Mouse (Mus musculus) midbrain, embryonic 10.5 days (tissue): ENCODE data around the gene Slc9a9. TPM values are rescaled to one million over a fixed set of nuclear protein-coding genes. Genes with fewer than 3 reads are reported as not detected.

Source experiments
- DNase-seq: peaks from one replicate; pipeline ENCODE4 v3.0.0-alpha.2; 2017; ENCODE audit warnings: low spot score
- H3K27ac ChIP-seq: fragments of 300-500 bp; sonication (generic); replicated peaks from 2 replicates; pipeline ENCODE4 v1.5.1; 2016; ENCODE audit warnings: mild to moderate bottlenecking
- H3K27me3 ChIP-seq: fragments of 300-500 bp; sonication (generic); 2 replicates; pipeline ENCODE4 v1.6.1; 2016; ENCODE audit warnings: low read depth, mild to moderate bottlenecking; ENCODE audit not compliant: poor library complexity, severe bottlenecking
- H3K36me3 ChIP-seq: fragments of 300-500 bp; sonication (generic); 2 replicates; pipeline ENCODE4 v1.6.1; 2016; ENCODE audit warnings: mild to moderate bottlenecking, moderate library complexity
- H3K4me1 ChIP-seq: fragments of 300-500 bp; sonication (generic); 2 replicates; pipeline ENCODE4 v1.6.1; 2016
- H3K4me3 ChIP-seq: fragments of 300-500 bp; sonication (generic); 2 replicates; pipeline ENCODE4 v1.5.1; 2016; ENCODE audit warnings: mild to moderate bottlenecking, moderate library complexity
- H3K9me3 ChIP-seq: fragments of 300-500 bp; sonication (generic); replicated peaks from 2 replicates; pipeline ENCODE4 v1.6.1; 2016; ENCODE audit warnings: mild to moderate bottlenecking
- WGBS: fragments of 180-500 bp; shearing (Covaris S2); methylation state at CpG from one replicate; pipeline ENCODE4 v1.1.7; 2016; 5-methylcytosine and 5-hydroxymethylcytosine counted together
- polyA plus RNA-seq: library from polyadenylated mRNA; unstranded; fragments of >200 nt; fragmentation: Nextera tagmentation; extraction: Ambion mirVana; gene quantifications from 2 replicates; pipeline ENCODE4 v1.2.1, GENCODE M21; 2016

The Slc9a9 gene
- polyA plus RNA-seq, 1 experiment from 2014 or later = 1.9 TPM

DNA sequence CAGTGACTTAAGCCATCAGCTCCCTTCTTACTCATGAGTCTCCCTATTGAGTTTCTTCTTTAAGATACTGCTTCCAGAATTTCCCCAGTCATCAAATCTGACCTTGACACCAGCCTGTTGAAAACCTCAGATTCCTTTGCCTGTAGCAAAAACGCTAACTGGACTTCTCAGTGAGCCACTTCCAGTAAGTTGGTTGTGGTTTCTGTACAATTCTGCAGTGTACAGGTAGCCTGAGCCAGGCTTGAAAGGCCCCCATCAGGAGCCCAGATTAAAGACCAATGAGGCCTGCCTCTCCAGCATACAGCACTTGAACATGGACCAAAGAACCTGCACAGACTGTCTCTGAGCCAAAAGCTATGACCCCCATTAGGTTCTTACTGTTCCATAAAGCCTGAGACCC, 498.1 kb downstream of the Slc9a9 start:
- H3K4me3 ChIP-seq = no peak overlapping the region
- H3K27ac ChIP-seq = no peak overlapping the region
- DNase-seq = no peak
- no peaks in the 10 kb centered on the region for H3K36me3 ChIP-seq
- H3K9me3 ChIP-seq = no peaks in the 10 kb centered on the region
- WGBS = 86% methylated on average over 1 of the region's 1 CpGs
- H3K4me1 ChIP-seq = no peaks in the 10 kb centered on the region
- H3K27me3 ChIP-seq = no peaks in the 10 kb centered on the region

DNA sequence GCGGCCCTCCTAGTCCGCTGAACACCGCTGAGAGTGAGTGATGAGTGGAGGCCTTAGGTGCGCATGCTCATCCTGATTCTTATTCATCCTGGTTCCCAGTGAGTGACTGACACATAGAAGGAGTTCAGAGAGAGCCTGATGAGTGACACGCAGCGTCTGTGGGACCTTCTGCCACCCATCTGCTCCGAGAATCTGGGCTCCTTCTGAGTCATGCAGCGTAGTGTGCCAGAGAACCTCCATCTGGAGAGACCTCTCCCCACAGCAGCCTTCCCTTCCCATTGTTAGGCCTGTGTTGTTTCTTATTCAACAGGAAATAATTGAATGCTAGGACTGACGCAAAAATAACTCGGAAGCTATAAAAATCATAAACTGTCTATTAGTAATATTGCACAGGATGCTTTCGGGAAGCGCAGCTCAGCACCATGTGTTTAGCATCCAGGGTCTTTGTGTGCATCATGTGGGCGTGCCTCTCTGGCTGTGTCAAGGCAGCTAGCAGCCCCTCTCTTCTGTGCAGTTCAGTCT, 498.8 kb downstream of the Slc9a9 start:
- H3K27ac ChIP-seq = no peak overlapping the region
- H3K36me3 ChIP-seq = no peaks in the 10 kb centered on the region
- no peaks in the 10 kb centered on the region for H3K27me3 ChIP-seq
- H3K9me3 ChIP-seq = no peaks in the 10 kb centered on the region
- DNase-seq = no peak
- no peaks in the 10 kb centered on the region for H3K4me1 ChIP-seq
- 91% methylated on average over 13 of the region's 13 CpGs for WGBS
- H3K4me3 ChIP-seq = no peak overlapping the region

DNA sequence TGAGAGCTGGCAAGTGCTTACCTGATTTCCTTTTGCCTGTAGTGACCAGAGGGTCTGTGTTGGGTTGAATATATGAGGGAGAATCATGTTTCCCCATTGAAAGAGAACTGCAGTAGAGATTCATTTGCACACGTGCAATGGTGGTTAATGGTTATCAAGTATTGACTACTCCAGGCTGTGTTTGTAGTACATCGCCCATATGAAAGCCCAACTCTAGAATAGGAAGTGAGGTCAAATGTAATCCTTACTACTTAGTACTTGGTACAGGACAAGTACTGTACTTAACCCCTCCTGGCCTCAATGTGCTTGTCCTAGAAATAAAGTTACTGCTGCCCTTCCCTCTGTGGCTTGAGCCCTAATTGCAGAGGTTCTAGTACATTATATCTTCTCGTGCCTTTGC, 508.5 kb downstream of the Slc9a9 start:
- Histone ChIP-seq H3K36me3 (no peaks in the 10 kb centered on the region), H3K4me3 (no peak overlapping the region), H3K9me3 (no peaks in the 10 kb centered on the region), H3K4me1 (peaks cover 12% of the 10 kb centered on the region; the same call in 1 of the 2 replicates), H3K27ac (no peak overlapping the region), H3K27me3 (no peaks in the 10 kb centered on the region)
- DNase-seq = no peak
- whole genome bisulfite sequencing = 93% methylated on average over 3 of the region's 3 CpGs

DNA sequence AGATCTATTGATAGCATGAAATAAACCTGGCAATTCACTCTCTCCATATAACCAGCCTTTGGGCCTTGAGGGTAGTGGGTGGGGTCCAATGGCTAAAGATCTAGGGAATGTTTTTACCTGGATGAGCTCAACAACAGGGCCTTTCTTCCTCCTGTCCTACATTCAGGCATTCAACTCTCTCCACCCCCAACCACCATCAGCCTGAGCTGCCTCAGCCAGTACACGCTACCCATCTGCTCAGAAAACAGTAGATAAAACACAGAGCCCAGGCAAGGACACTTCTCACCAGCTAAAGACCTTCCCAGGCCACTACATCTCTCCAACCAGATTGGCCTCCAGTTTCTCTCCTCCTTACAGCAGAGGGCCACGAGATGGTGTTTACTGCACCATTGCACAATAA, 510.3 kb downstream of the Slc9a9 start:
- no peaks in the 10 kb centered on the region for H3K9me3 ChIP-seq
- 81% methylated on average over 2 of the region's 2 CpGs for WGBS
- H3K4me3 ChIP-seq = no peak overlapping the region
- DNase-seq = no peak
- H3K4me1 ChIP-seq = peaks cover 12% of the 10 kb centered on the region; the same call in 1 of the 2 replicates
- H3K36me3 ChIP-seq = no peaks in the 10 kb centered on the region
- no peak overlapping the region for H3K27ac ChIP-seq
- H3K27me3 ChIP-seq = no peaks in the 10 kb centered on the region

DNA sequence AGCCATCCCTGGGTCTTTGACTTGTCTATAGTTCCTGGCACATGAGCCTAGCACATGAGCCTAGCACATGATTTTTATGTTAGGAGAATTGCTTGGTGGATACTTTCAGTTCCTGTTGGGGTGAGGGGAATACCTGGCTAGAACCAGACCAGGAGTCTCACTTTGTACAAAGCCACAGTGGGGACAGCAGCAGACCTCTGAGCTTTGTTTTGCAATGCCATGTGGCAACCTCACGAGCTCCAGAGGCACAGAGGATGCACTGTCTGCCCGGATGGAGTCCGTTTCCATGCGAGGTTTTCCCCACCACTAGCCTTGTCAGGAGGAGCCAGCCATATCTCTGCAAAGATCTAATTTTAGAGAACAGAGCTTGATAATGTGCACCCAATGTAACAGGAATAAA, 510.9 kb downstream of the Slc9a9 start:
- peaks cover 12% of the 10 kb centered on the region; the same call in 1 of the 2 replicates for H3K4me1 ChIP-seq
- no peak overlapping the region for H3K27ac ChIP-seq
- H3K36me3 ChIP-seq = no peaks in the 10 kb centered on the region
- no peaks in the 10 kb centered on the region for H3K27me3 ChIP-seq
- no peak overlapping the region for H3K4me3 ChIP-seq
- 76% methylated on average over 4 of the region's 4 CpGs for WGBS
- DNase-seq = no peak
- no peaks in the 10 kb centered on the region for H3K9me3 ChIP-seq

DNA sequence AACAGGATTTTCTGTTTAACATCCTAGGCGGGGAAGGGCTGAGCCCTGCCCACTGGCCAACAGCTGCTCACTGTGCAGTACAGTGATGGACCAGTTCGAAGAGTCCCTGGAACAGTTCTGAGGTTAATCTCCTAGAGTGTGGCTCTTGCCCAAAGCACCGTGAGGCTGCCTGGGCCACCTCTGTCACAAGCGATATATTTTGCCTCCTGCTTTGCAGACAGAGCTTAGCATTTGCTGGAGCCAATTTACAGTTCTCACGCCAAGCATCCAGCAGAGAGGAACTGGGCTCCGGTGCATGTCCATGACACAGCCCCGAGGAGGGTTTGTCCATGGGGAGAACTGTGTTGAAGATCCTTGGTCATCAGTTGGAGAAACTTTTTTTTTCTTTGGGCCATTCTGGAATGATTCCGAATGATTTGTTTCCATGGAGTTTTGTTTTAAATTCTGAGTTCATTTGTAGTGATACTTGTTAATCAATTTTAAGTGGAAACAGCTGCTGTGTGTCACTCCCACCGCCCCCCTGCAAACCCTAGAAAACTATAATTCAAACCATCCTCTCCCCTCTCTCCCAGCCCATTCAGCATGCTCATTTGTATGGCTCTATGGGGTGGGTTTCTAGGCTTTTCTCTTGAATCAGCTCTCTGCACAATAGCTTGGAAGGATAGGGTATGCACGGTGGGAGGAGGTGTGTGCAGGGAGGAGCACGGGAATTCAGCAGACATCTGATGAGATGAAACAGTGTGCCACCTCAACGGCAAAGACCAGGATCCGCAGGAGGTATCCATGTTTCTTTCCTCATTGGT, 511.7 kb downstream of the Slc9a9 start:
- DNase-seq = no peak
- WGBS = 69% methylated on average over 13 of the region's 13 CpGs

DNA sequence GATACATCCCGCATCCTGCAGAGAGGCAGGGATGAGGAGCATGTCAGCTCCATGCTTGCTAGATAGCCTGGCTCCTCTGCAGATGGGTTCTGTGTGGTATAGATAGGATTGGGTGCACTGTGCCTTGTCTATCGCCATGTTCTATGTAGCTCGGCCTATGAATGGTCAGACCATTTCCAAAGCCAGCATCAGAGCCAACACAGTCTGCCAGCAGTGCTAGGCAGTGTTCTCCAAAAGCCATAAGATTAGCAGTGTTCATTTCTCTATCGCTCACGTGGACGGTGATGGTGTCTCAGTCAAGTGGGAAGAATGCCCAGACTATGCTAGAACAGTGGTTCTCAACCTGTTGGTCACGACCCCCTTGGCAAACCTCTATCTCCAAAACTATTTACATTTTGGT, 512.6 kb downstream of the Slc9a9 start:
- Histone ChIP-seq H3K27ac (no peak overlapping the region), H3K4me3 (no peak overlapping the region), H3K36me3 (no peaks in the 10 kb centered on the region), H3K4me1 (peaks cover 16% of the 10 kb centered on the region; the same call in 1 of the 2 replicates), H3K9me3 (no peaks in the 10 kb centered on the region), H3K27me3 (no peaks in the 10 kb centered on the region)
- DNase-seq = no peak
- 92% methylated on average over 7 of the region's 7 CpGs for WGBS

More for the DNA sequence above, 511.7 kb downstream of the Slc9a9 start:
- Histone ChIP-seq H3K27ac (no peak overlapping the region), H3K4me1 (peaks cover 13% of the 10 kb centered on the region; the same call in 1 of the 2 replicates), H3K4me3 (no peak overlapping the region), H3K27me3 (no peaks in the 10 kb centered on the region), H3K9me3 (no peaks in the 10 kb centered on the region), H3K36me3 (no peaks in the 10 kb centered on the region)

DNA sequence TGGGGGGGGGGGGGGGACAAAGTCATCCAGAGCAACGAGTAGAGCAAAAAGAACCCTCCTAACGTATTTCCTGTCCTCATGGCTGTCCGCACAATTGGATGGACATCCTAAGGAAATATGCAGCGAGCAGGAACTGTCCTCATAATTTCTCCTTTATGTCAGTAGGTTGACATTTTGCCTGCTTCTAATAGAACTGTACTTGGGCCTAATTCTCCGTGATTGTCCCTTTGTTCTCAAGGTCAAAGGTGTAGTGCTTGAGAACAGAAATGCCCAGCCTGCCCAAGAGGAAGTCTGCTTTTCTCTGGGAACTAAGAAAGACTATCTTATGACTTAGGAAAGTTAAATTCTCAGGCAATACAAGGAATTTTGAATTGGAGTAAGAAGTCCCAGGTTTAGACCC, 514.7 kb downstream of the Slc9a9 start:
- Histone ChIP-seq H3K9me3 (no peaks in the 10 kb centered on the region), H3K27me3 (no peaks in the 10 kb centered on the region), H3K4me3 (no peak overlapping the region), H3K27ac (no peak overlapping the region), H3K4me1 (peaks cover 16% of the 10 kb centered on the region; the same call in 1 of the 2 replicates), H3K36me3 (no peaks in the 10 kb centered on the region)
- 81% methylated on average over 5 of the region's 5 CpGs for WGBS
- DNase-seq = no peak

DNA sequence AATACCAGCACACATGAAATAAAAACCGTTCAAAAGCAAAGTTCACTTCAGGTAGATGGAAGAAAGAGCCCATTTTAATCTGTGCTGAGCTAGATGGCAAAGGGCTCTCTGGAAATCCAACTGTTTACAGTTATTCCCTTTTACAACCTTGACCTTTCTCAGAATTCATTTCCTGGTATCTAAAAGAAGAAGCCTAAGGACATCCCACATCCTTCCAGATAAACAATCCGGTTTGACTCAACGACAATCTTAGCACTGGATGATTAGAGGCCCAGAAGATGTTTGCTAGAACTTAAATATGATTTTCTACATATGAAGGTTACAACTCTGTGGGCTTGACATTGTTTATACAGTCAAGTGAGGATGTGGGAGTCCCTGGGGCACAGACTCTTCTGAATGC, 516.1 kb downstream of the Slc9a9 start:
- WGBS = 84% methylated on average over 3 of the region's 3 CpGs
- H3K36me3 ChIP-seq = no peaks in the 10 kb centered on the region

DNA sequence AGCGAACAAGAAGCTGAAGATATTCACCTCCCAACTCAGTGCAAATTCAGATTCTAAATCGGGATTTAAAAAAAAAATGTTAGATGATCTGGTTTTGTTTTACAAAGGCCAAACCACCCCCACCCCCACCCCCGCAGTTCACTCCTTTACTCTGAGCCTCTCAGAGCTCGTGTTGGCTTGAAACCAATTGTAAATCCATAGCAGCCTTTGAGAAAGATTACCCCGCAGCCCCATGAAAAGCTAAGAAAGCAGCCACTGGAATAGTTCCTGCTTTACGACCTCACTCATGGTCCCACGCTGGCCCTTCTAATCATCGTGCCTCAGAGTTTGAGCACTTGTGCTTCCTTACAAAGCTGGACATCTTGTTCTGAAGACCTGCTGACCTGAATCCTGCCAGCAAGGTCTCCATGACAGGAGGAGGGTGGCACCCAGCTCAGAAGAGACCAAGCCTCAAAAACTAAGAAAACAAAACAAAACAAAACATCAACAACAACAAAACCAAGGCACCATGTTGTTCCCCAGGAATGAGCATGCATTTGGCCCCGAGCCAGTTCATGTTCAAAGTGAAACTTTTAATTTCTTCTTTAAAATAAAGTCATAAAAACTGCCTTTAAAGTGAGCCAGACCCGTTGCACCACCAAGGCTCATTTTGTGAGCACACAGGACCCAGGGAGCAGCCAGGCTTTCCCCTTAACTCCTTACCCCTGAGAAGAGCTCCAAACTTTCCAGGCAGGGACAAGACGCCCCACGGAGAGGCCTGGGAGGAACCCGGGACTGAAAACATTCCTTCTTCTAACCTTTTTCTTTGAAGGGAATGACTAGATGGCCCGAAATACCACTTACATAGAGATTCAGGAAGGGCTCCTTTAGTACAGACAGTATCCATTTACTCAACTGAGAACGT, 516.9 kb downstream of the Slc9a9 start:
- H3K36me3 ChIP-seq = no peaks in the 10 kb centered on the region
- H3K27ac ChIP-seq = no peak overlapping the region
- H3K4me3 ChIP-seq = no peak overlapping the region
- H3K4me1 ChIP-seq = peaks cover 9% of the 10 kb centered on the region; the same call in 1 of the 2 replicates
- H3K27me3 ChIP-seq = no peaks in the 10 kb centered on the region
- WGBS = 69% methylated on average over 15 of the region's 15 CpGs
- DNase-seq = no peak
- H3K9me3 ChIP-seq = no peaks in the 10 kb centered on the region

More for the DNA sequence above, 516.1 kb downstream of the Slc9a9 start:
- H3K27ac ChIP-seq = no peak overlapping the region
- H3K4me1 ChIP-seq = peaks cover 16% of the 10 kb centered on the region; the same call in 1 of the 2 replicates
- H3K9me3 ChIP-seq = no peaks in the 10 kb centered on the region
- DNase-seq = no peak
- H3K4me3 ChIP-seq = no peak overlapping the region
- H3K27me3 ChIP-seq = no peaks in the 10 kb centered on the region

DNA sequence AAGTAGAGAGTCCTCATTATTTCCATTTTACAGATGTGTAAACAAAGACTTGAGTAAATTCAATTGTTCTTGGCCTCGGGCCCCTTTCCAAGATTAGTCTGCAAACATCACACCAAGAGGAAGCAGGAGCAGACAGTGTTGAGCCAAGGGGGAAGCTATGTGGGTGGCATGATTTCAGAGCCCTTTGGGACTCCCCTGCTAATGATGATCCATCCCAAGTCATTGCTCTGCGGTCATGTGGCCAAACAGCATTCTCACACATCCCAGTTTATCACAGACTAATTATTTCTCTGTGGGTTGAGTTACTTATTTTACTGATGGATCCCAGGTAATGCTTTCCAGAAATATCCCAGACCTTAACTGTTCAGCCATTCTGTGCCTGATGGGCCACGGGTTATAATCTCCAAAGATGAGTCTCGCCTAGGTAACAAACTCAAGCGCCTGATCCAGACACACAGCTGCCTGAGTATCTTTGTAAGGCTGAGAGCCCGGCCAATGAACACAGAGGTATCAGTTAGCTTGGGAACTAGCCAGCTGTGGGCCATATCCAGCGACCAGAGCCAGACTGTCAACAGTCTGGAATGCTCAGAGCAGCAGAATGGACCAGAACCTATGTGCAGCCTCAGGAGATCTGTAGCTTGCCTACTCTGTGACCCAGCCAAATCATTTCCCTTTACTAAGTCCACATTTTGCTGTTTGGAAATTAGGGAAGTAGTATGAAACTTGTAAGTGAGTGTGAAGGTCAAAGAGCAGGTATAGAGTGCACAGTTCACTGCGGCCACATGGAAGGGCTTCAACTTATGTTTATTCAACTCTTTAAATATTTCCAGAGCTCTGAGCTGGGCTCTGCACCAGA, 518.9 kb downstream of the Slc9a9 start:
- Histone ChIP-seq H3K9me3 (no peaks in the 10 kb centered on the region), H3K27ac (no peak overlapping the region), H3K4me3 (no peak overlapping the region), H3K27me3 (no peaks in the 10 kb centered on the region), H3K4me1 (peaks cover 3% of the 10 kb centered on the region; the same call in 1 of the 2 replicates), H3K36me3 (no peaks in the 10 kb centered on the region)
- DNase-seq = no peak
- WGBS = 84% methylated on average over 8 of the region's 8 CpGs

DNA sequence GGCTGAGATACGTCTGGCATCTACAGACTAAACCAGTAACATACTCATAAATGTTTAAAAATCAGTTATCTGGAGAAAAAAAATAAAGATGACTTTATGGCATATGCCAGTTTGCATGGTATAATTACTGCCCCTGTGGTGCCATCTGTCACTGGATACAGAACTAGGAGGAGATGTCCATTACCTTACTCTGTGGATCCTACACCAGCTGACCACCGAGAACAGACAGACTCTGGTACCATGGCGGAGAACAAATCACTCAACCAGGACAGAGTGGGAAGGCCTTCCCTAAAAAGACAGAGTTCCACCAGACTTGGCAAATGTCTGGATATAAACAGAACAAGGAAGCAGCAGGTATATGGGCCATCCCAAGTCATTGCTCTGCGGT, 519.5 kb downstream of the Slc9a9 start:
- 92% methylated on average over 4 of the region's 4 CpGs for WGBS
- Histone ChIP-seq H3K27ac (no peak overlapping the region), H3K27me3 (no peaks in the 10 kb centered on the region), H3K9me3 (no peaks in the 10 kb centered on the region), H3K4me3 (no peak overlapping the region), H3K36me3 (no peaks in the 10 kb centered on the region), H3K4me1 (peaks cover 3% of the 10 kb centered on the region; the same call in 1 of the 2 replicates)
- DNase-seq = no peak
